ENCODE assay signal across 15 mouse cellular contexts in genomic region chr9:92383415-92383814, GRCm38 (mm10).
"Had no signal": no experiment of that assay in that cellular context is flagged by ENCODE, and none has a peak within 500 bp of the region (broad histone marks: within the 10 kb centered on the region; RNA-seq: fewer than 3 reads in every experiment).

No protein-coding gene starts in this region.

- ATAC-seq: hindbrain, postnatal 0 days; lung, postnatal 0 days; midbrain, embryonic 15.5 days had no signal

- DNase-seq: layer of hippocampus, adult 9-11 months; layer of hippocampus, postnatal 36 days; liver, embryonic 13.5 days; lung, embryonic 14.5 days; thymus, adult 18-20 months; thymus, postnatal 36 days had no signal

- H3K4me2 ChIP-seq: hindbrain, embryonic 14.5 days; liver, embryonic 13.5 days; lung, embryonic 14.5 days; midbrain, embryonic 12.5 days; midbrain, embryonic 15.5 days; neural tube, embryonic 13.5 days had no signal

- H3K9me3 ChIP-seq: liver, embryonic 13.5 days; midbrain, embryonic 12.5 days; midbrain, embryonic 15.5 days; neural tube, embryonic 13.5 days had no signal

- H3K27ac ChIP-seq: hindbrain, embryonic 14.5 days; hindbrain, postnatal 0 days; layer of hippocampus, adult 2 months; left cerebral cortex, adult 2 months; liver, embryonic 13.5 days; macrophage; midbrain, embryonic 12.5 days; midbrain, embryonic 15.5 days; neural tube, embryonic 13.5 days had no signal

- H3K36me3 ChIP-seq: liver, embryonic 13.5 days; midbrain, embryonic 12.5 days; midbrain, embryonic 15.5 days; neural tube, embryonic 13.5 days had no signal

- H3K9ac ChIP-seq: hindbrain, embryonic 14.5 days; liver, embryonic 13.5 days; lung, embryonic 14.5 days; midbrain, embryonic 12.5 days; midbrain, embryonic 15.5 days; neural tube, embryonic 13.5 days had no signal

- H3K4me3 ChIP-seq: layer of hippocampus, adult 2 months; left cerebral cortex, adult 2 months; liver, embryonic 13.5 days; midbrain, embryonic 12.5 days; midbrain, embryonic 15.5 days; neural tube, embryonic 13.5 days had no signal

- H3K27me3 ChIP-seq: liver, embryonic 13.5 days; midbrain, embryonic 12.5 days; midbrain, embryonic 15.5 days; neural tube, embryonic 13.5 days had no signal

- H3K4me1 ChIP-seq: liver, embryonic 13.5 days; midbrain, embryonic 12.5 days; midbrain, embryonic 15.5 days; neural tube, embryonic 13.5 days had no signal
